Mouse (Mus musculus): ENCODE measurements around the gene Arpc1a. TPM values are rescaled to one million over a fixed set of nuclear protein-coding genes. Genes with fewer than 3 reads are reported as not detected.
A peak's percentile ranks its signal among the peaks of the same experiment; 100 is the strongest.
"Not testable (repeated sequence)": the region's sequence is repeated elsewhere in the genome, so short reads cannot be mapped to it uniquely, and the experiment has no call there.

The Arpc1a gene
- 247 and 259 TPM in 2 replicates for polyA plus RNA-seq (2015; fragmentation: Nextera tagmentation; extraction: Ambion mirVana)

GRCm38 (mm10) chr5:145083632-145084451 is at the start of gene Arpc1a, which contains the start of gene Kpna7:
TSS of gene Arpc1a (plus strand) at chr5:145083830.
TSS of gene Kpna7 (minus strand) at chr5:145084030.
- Histone ChIP-seq H3K9me3 (ENCODE audit: control insufficient read depth, low read length) (no peaks in the 10 kb centered on the region), H3K27ac (ENCODE audit: low read length) (peak within 1 kb of the TSS; percentile 89), H3K9ac (replicated peaks; ENCODE audit: low read depth, low read length) (peak within 1 kb of the TSS; percentile 95), H3K4me2 (ENCODE audit: low read length) (peak within 1 kb of the TSS; percentile 90), H3K36me3 (ENCODE audit: control insufficient read depth, insufficient read depth) (no peaks in the 10 kb centered on the region), H3K4me1 (replicated peaks; ENCODE audit: control insufficient read depth, insufficient read depth, low read length) (peaks cover 10% of the 10 kb centered on the region), H3K4me3 (replicated peaks; ENCODE audit: low read length) (peak within 1 kb of the TSS; percentile 96), H3K27me3 (replicated peaks; ENCODE audit: control insufficient read depth, insufficient read depth, low read length) (no peaks in the 10 kb centered on the region)
- WGBS, result under 1% methylated on average over 54 of the region's 54 CpGs
- peak; percentile 99 for ATAC-seq

DNA sequence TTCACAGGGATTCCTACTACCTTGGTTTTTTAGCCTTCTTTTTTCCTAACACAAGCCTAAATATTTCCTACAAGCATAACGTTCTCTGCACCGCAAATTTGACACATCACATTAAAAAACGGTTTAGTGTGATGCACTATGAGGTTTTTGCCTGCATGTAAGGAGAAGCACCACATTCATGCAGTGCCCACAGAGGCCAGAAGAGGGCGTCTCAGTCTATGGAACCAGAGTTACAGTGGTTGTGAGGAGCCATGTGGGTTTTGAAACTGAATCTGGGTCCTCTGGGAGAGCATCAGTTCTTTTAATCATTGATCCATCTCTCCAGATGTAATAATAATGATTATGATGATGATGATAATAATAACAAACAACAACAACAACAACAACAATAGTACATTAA is 42.0 kb upstream of the Arpc1a start:
- Histone ChIP-seq H3K27ac (ENCODE audit: low read length) (no peak overlapping the region), H3K4me3 (replicated peaks; ENCODE audit: low read length) (no peak overlapping the region), H3K36me3 (ENCODE audit: control insufficient read depth, insufficient read depth) (no peaks in the 10 kb centered on the region), H3K4me1 (replicated peaks; ENCODE audit: control insufficient read depth, insufficient read depth, low read length) (no peaks in the 10 kb centered on the region), H3K4me2 (ENCODE audit: low read length) (no peak overlapping the region), H3K27me3 (replicated peaks; ENCODE audit: control insufficient read depth, insufficient read depth, low read length) (no peaks in the 10 kb centered on the region), H3K9ac (replicated peaks; ENCODE audit: low read depth, low read length) (no peak overlapping the region), H3K9me3 (ENCODE audit: control insufficient read depth, low read length) (no peaks in the 10 kb centered on the region)
- ATAC-seq, result no peak
- WGBS, result 45% methylated on average over 4 of the region's 4 CpGs

- H3K4me3 ChIP-seq (replicated peaks; ENCODE audit: low read length); H3K27me3 ChIP-seq (replicated peaks; ENCODE audit: control insufficient read depth, insufficient read depth, low read length); H3K27ac ChIP-seq (ENCODE audit: low read length); H3K4me2 ChIP-seq (ENCODE audit: low read length); ATAC-seq; H3K9ac ChIP-seq (replicated peaks; ENCODE audit: low read depth, low read length); H3K4me1 ChIP-seq (replicated peaks; ENCODE audit: control insufficient read depth, insufficient read depth, low read length); H3K9me3 ChIP-seq (ENCODE audit: control insufficient read depth, low read length); H3K36me3 ChIP-seq (ENCODE audit: control insufficient read depth, insufficient read depth): not testable (repeated sequence)
- WGBS, result 81% methylated on average over 3 of the region's 3 CpGs
These were observed 40.9 kb upstream of the Arpc1a start, which contains the start of gene 1700018F24Rik for GRCm38 (mm10) chr5:145042690-145043089. TSS of gene 1700018F24Rik (plus strand) at chr5:145042990.

- H3K9me3 ChIP-seq (ENCODE audit: control insufficient read depth, low read length); H3K4me2 ChIP-seq (ENCODE audit: low read length); H3K27me3 ChIP-seq (replicated peaks; ENCODE audit: control insufficient read depth, insufficient read depth, low read length); H3K27ac ChIP-seq (ENCODE audit: low read length); H3K9ac ChIP-seq (replicated peaks; ENCODE audit: low read depth, low read length); H3K4me3 ChIP-seq (replicated peaks; ENCODE audit: low read length); ATAC-seq; H3K4me1 ChIP-seq (replicated peaks; ENCODE audit: control insufficient read depth, insufficient read depth, low read length); H3K36me3 ChIP-seq (ENCODE audit: control insufficient read depth, insufficient read depth): not testable (repeated sequence)
- WGBS, result 89% methylated on average over 3 of the region's 3 CpGs
These were observed 29.4 kb upstream of the Arpc1a start for GRCm38 (mm10) chr5:145054187-145054586.

GRCm38 (mm10) chr5:145057907-145058306 is 25.7 kb upstream of the Arpc1a start:
- Histone ChIP-seq H3K36me3 (ENCODE audit: control insufficient read depth, insufficient read depth) (no peaks in the 10 kb centered on the region), H3K27me3 (replicated peaks; ENCODE audit: control insufficient read depth, insufficient read depth, low read length) (no peaks in the 10 kb centered on the region), H3K4me1 (replicated peaks; ENCODE audit: control insufficient read depth, insufficient read depth, low read length) (0 out of 2 replicates have a peak, but pooled peaks cover 8% of the 10 kb centered on the region), H3K9ac (replicated peaks; ENCODE audit: low read depth, low read length) (no peak overlapping the region), H3K4me3 (replicated peaks; ENCODE audit: low read length) (no peak overlapping the region), H3K4me2 (ENCODE audit: low read length) (no peak overlapping the region), H3K27ac (ENCODE audit: low read length) (no peak overlapping the region), H3K9me3 (ENCODE audit: control insufficient read depth, low read length) (no peaks in the 10 kb centered on the region)
- 18% methylated on average over 8 of the region's 8 CpGs for WGBS
- peak; percentile 73 for ATAC-seq

DNA sequence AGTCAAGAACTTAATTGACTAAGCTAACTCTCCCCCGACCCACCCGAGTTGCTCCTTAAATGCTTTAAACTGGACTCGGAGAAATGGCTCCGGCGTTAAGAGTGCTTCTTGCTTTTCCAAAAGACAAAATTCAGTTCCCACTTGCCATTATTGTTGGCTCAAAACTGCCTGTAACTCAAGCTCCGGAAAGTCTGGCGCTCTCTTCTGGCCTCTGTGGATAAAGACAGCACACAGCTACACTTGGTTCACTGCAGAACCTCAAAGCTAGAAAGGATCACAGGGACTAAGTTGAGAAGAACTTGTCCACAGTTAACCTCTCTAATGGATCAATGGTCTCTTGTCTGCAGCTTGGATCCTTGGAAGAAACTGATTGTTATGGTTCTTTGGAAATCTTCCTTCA is 24.9 kb upstream of the Arpc1a start:
- 87% methylated on average over 7 of the region's 7 CpGs for WGBS

DNA sequence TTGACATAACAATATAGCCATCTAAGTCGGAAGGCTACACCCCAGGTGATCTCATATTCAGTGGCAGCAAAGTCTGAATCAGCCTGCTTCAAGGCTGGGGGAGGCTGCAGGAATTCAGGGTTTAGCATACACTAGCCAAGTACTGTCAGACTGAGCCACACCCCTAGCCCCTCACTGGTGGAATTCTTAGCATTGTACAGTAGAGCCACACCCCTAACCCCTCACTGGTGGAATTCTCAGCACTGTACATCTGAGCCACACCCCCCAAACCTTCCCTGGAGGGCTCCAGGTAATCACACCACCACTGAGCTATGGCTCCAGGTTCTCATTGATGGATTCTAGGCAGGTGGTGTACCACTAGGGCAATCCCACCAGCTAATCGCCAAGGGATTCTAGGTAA is 24.1 kb upstream of the Arpc1a start:
- ATAC-seq, result no peak
- 71% methylated on average over 2 of the region's 2 CpGs for WGBS
- no peak overlapping the region for H3K4me2 ChIP-seq (ENCODE audit: low read length)
- no peak overlapping the region for H3K9ac ChIP-seq (replicated peaks; ENCODE audit: low read depth, low read length)
- no peaks in the 10 kb centered on the region for H3K27me3 ChIP-seq (replicated peaks; ENCODE audit: control insufficient read depth, insufficient read depth, low read length)
- H3K9me3 ChIP-seq (ENCODE audit: control insufficient read depth, low read length), result no peaks in the 10 kb centered on the region
- 0 out of 2 replicates have a peak, but pooled peaks cover 8% of the 10 kb centered on the region for H3K4me1 ChIP-seq (replicated peaks; ENCODE audit: control insufficient read depth, insufficient read depth, low read length)
- no peaks in the 10 kb centered on the region for H3K36me3 ChIP-seq (ENCODE audit: control insufficient read depth, insufficient read depth)
- H3K27ac ChIP-seq (ENCODE audit: low read length), result no peak overlapping the region
- H3K4me3 ChIP-seq (replicated peaks; ENCODE audit: low read length), result no peak overlapping the region

More for the DNA sequence above, 24.9 kb upstream of the Arpc1a start:
- Histone ChIP-seq H3K27ac (ENCODE audit: low read length) (no peak overlapping the region), H3K4me1 (replicated peaks; ENCODE audit: control insufficient read depth, insufficient read depth, low read length) (0 out of 2 replicates have a peak, but pooled peaks cover 8% of the 10 kb centered on the region), H3K9ac (replicated peaks; ENCODE audit: low read depth, low read length) (no peak overlapping the region), H3K4me2 (ENCODE audit: low read length) (no peak overlapping the region), H3K9me3 (ENCODE audit: control insufficient read depth, low read length) (no peaks in the 10 kb centered on the region), H3K27me3 (replicated peaks; ENCODE audit: control insufficient read depth, insufficient read depth, low read length) (no peaks in the 10 kb centered on the region), H3K4me3 (replicated peaks; ENCODE audit: low read length) (no peak overlapping the region), H3K36me3 (ENCODE audit: control insufficient read depth, insufficient read depth) (no peaks in the 10 kb centered on the region)
- ATAC-seq, result no peak

- no peak for ATAC-seq
- WGBS, result 91% methylated on average over 1 of the region's 1 CpGs
These were observed 18.8 kb upstream of the Arpc1a start for GRCm38 (mm10) chr5:145064765-145065340.

GRCm38 (mm10) chr5:145068863-145069262 is 14.8 kb upstream of the Arpc1a start:
- H3K27me3 ChIP-seq (replicated peaks; ENCODE audit: control insufficient read depth, insufficient read depth, low read length), result no peaks in the 10 kb centered on the region
- no peak overlapping the region for H3K27ac ChIP-seq (ENCODE audit: low read length)
- 61% methylated on average over 3 of the region's 3 CpGs for WGBS
- no peak overlapping the region for H3K9ac ChIP-seq (replicated peaks; ENCODE audit: low read depth, low read length)
- no peaks in the 10 kb centered on the region for H3K36me3 ChIP-seq (ENCODE audit: control insufficient read depth, insufficient read depth)
- H3K4me1 ChIP-seq (replicated peaks; ENCODE audit: control insufficient read depth, insufficient read depth, low read length), result no peaks in the 10 kb centered on the region
- no peaks in the 10 kb centered on the region for H3K9me3 ChIP-seq (ENCODE audit: control insufficient read depth, low read length)
- H3K4me2 ChIP-seq (ENCODE audit: low read length), result no peak overlapping the region
- no peak for ATAC-seq
- no peak overlapping the region for H3K4me3 ChIP-seq (replicated peaks; ENCODE audit: low read length)

More at GRCm38 (mm10) chr5:145064765-145065340, 18.8 kb upstream of the Arpc1a start:
- H3K27me3 ChIP-seq (replicated peaks; ENCODE audit: control insufficient read depth, insufficient read depth, low read length), result no peaks in the 10 kb centered on the region
- no peaks in the 10 kb centered on the region for H3K4me1 ChIP-seq (replicated peaks; ENCODE audit: control insufficient read depth, insufficient read depth, low read length)
- no peak overlapping the region for H3K4me2 ChIP-seq (ENCODE audit: low read length)
- H3K27ac ChIP-seq (ENCODE audit: low read length), result no peak overlapping the region
- no peaks in the 10 kb centered on the region for H3K9me3 ChIP-seq (ENCODE audit: control insufficient read depth, low read length)
- no peaks in the 10 kb centered on the region for H3K36me3 ChIP-seq (ENCODE audit: control insufficient read depth, insufficient read depth)
- H3K4me3 ChIP-seq (replicated peaks; ENCODE audit: low read length), result no peak overlapping the region
- no peak overlapping the region for H3K9ac ChIP-seq (replicated peaks; ENCODE audit: low read depth, low read length)

Data from forebrain, embryonic 16.5 days (tissue).